Mouse (Mus musculus) heart, postnatal 4 days (tissue): ENCODE data around the gene Myo18a. TPM values are rescaled to one million over a fixed set of nuclear protein-coding genes. Genes with fewer than 3 reads are reported as not detected.

Experiments used
- DNase-seq: peaks from one replicate; pipeline ENCODE4 v3.0.0; 2021
- total RNA-seq, 2 experiments: library from RNA; stranded (reverse); gene quantifications; 2 replicates each; pipeline ENCODE4 v1.2.3; 2021

Gene Myo18a
- total RNA-seq, 2 experiments from 2014 or later: 244 to 245 TPM

GRCm38 (mm10) chr11:77836751-77837150 is 73.7 kb downstream of the Myo18a start:
- DNase-seq: peak; percentile 34

- no peak for DNase-seq
Measured at GRCm38 (mm10) chr11:77837856-77838255, 74.8 kb downstream of the Myo18a start.

- DNase-seq: no peak
Measured at GRCm38 (mm10) chr11:77840523-77841245, 77.6 kb downstream of the Myo18a start.

- DNase-seq: no peak
Measured at GRCm38 (mm10) chr11:77843068-77843905, 80.2 kb downstream of the Myo18a start.

GRCm38 (mm10) chr11:77843906-77844200 is 80.8 kb downstream of the Myo18a start:
- no peak for DNase-seq

- DNase-seq: no peak
Measured at GRCm38 (mm10) chr11:77847599-77848128, 84.6 kb downstream of the Myo18a start.

- no peak for DNase-seq
Measured at GRCm38 (mm10) chr11:77848131-77848530, 85.1 kb downstream of the Myo18a start.

- DNase-seq: no peak
Measured at GRCm38 (mm10) chr11:77849151-77849550, 86.1 kb downstream of the Myo18a start.

GRCm38 (mm10) chr11:77850401-77851244 is 87.6 kb downstream of the Myo18a start:
- peak; percentile 32 for DNase-seq

GRCm38 (mm10) chr11:77851483-77852010 is 88.5 kb downstream of the Myo18a start:
- DNase-seq: no peak

GRCm38 (mm10) chr11:77852195-77852594 is 89.1 kb downstream of the Myo18a start:
- no peak for DNase-seq

- no peak for DNase-seq
Measured at GRCm38 (mm10) chr11:77852941-77853668, 90.1 kb downstream of the Myo18a start.

- no peak for DNase-seq
Measured at GRCm38 (mm10) chr11:77854641-77855040, 91.6 kb downstream of the Myo18a start.

- DNase-seq: no peak
Measured at GRCm38 (mm10) chr11:77855396-77855795, 92.3 kb downstream of the Myo18a start.

GRCm38 (mm10) chr11:77857089-77857488 is 94.0 kb downstream of the Myo18a start:
- DNase-seq: no peak

- no peak for DNase-seq
Measured at GRCm38 (mm10) chr11:77858589-77858988, 95.5 kb downstream of the Myo18a start.

- DNase-seq: no peak
Measured at GRCm38 (mm10) chr11:77860947-77861346, 97.9 kb downstream of the Myo18a start.

- DNase-seq: no peak
Measured at GRCm38 (mm10) chr11:77862887-77863286, 99.8 kb downstream of the Myo18a start.

- DNase-seq: no peak
Measured at GRCm38 (mm10) chr11:77864771-77865170, 101.7 kb downstream of the Myo18a start.

GRCm38 (mm10) chr11:77867419-77868083 is 104.5 kb downstream of the Myo18a start:
- no peak for DNase-seq

GRCm38 (mm10) chr11:77871436-77871835 is 108.4 kb downstream of the Myo18a start:
- no peak for DNase-seq
